Mouse (Mus musculus) lung, postnatal 0 days (tissue): ENCODE measurements at regions not wholly inside any gene's neighbourhood (a gene's known extent, or its start where the extent isn't known, plus 50 kb on each side); places are given as distances from the start of the nearest gene placed in this dataset.

Experiments
- CTCF ChIP-seq: IDR thresholded peaks from 2 replicates; pipeline ENCODE4 v1.5.1; 2016; ENCODE audit warnings: antibody characterized with exemption, mild to moderate bottlenecking
- EP300 ChIP-seq: IDR thresholded peaks from 2 replicates; pipeline ENCODE4 v1.6.1; 2016; ENCODE audit warnings: antibody characterized with exemption, mild to moderate bottlenecking, control low read depth

DNA sequence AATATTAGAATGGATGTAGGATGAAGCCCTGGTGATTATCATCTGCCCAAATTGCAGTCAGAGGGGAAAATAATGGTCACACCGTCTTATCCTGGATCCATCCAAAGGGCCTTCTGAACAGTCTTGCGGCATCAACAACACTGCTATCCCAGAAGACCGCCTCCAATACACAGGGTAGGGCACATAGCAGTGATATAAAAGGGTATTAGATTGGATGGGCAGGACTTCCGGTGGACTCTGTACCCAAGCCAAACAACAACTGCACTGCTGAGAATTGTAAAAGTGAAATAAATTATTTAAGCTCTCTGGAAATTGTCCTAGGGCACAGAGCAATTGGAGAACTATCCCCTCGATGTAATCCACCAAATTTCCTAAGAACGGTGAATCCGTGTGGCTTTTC, 173.0 kb upstream of the Klf7 start:
- TF ChIP-seq CTCF (no peak), EP300 (no peak)
